Mouse (Mus musculus) thymus, postnatal 14 days (tissue): ENCODE measurements around the gene Slc39a5.

Source experiments
- DNase-seq: peaks from one replicate; pipeline ENCODE4 v3.0.0; 2021

Slc39a5 gene

GRCm38 (mm10) chr10:128374393-128374792, 26.6 kb downstream of the Slc39a5 start:
- DNase-seq = peak; percentile 33

GRCm38 (mm10) chr10:128372989-128373748, 27.9 kb downstream of the Slc39a5 start:
- no peak for DNase-seq

GRCm38 (mm10) chr10:128372142-128372541, 28.9 kb downstream of the Slc39a5 start:
- no peak for DNase-seq

GRCm38 (mm10) chr10:128370601-128371000, 30.4 kb downstream of the Slc39a5 start:
- DNase-seq = no peak

GRCm38 (mm10) chr10:128370021-128370420, 31.0 kb downstream of the Slc39a5 start:
- no peak for DNase-seq

GRCm38 (mm10) chr10:128369599-128369998, 31.4 kb downstream of the Slc39a5 start:
- DNase-seq = no peak

GRCm38 (mm10) chr10:128369218-128369543, 31.8 kb downstream of the Slc39a5 start:
- no peak for DNase-seq

GRCm38 (mm10) chr10:128368402-128369217, 32.4 kb downstream of the Slc39a5 start, which contains the start of gene Coq10a:
Coq10a (minus strand) TSS chr10:128368997.
- peak; percentile 94 for DNase-seq

- DNase-seq = no peak
These were observed 33.1 kb downstream of the Slc39a5 start for GRCm38 (mm10) chr10:128367899-128368401.

GRCm38 (mm10) chr10:128362568-128362967, 38.5 kb downstream of the Slc39a5 start:
- peak; percentile 44 for DNase-seq

GRCm38 (mm10) chr10:128361836-128362235, 39.2 kb downstream of the Slc39a5 start:
- no peak for DNase-seq

GRCm38 (mm10) chr10:128359226-128359625, 41.8 kb downstream of the Slc39a5 start:
- no peak for DNase-seq

- peak; percentile 70 for DNase-seq
These were observed 42.2 kb downstream of the Slc39a5 start for GRCm38 (mm10) chr10:128358796-128359195.

- no peak for DNase-seq
These were observed 53.5 kb downstream of the Slc39a5 start for GRCm38 (mm10) chr10:128347541-128347940.
